Mouse (Mus musculus) liver, embryonic 14.5 days (tissue): ENCODE results near the gene Phactr4. TPM values are rescaled to one million over a fixed set of nuclear protein-coding genes. Genes with fewer than 3 reads are reported as not detected.

ENCODE experiments used
- ATAC-seq: fragments of 200-750 bp; cut with Nextera tagmentation; 2 replicates; pipeline ENCODE4 v1.8.0; 2017; ENCODE audit warnings: moderate number of reproducible peaks, mild to moderate bottlenecking, moderate library complexity; ENCODE audit not compliant: insufficient read depth
- DNase-seq, 3 experiments: peaks; one replicate each; pipeline ENCODE4 v3.0.0-alpha.2; 2012 to 2013; ENCODE audit warnings: low read depth in 3 of 3, low spot score in 3 of 3
- H3K27ac ChIP-seq: fragments of 300-500 bp; sonication (generic); 2 replicates; pipeline ENCODE4 v1.5.1; 2014; ENCODE audit warnings: moderate library complexity, mild to moderate bottlenecking, control low read depth, inconsistent platforms
- H3K27me3 ChIP-seq: fragments of 300-500 bp; sonication (generic); 2 replicates; pipeline ENCODE4 v1.6.1; 2014; ENCODE audit warnings: mild to moderate bottlenecking, low read length, moderate library complexity; ENCODE audit not compliant: control insufficient read depth, insufficient read depth
- H3K36me3 ChIP-seq: fragments of 300-500 bp; sonication (generic); replicated peaks from 2 replicates; pipeline ENCODE4 v1.6.1; 2014; ENCODE audit warnings: low read depth; ENCODE audit not compliant: control insufficient read depth, insufficient read depth
- H3K4me1 ChIP-seq, 2 experiments: fragments of 200-500 bp in 1 of 2; fragments of 300-500 bp in 1 of 2; sonication (generic) in 1 of 2; replicated peaks; 2 replicates each; pipeline ENCODE4 v1.6.1; 2012 to 2014; ENCODE audit warnings: antibody characterized with exemption in 1 of 2, inconsistent platforms in 1 of 2, low read length in 1 of 2; ENCODE audit not compliant: control insufficient read depth in 2 of 2, insufficient read depth in 2 of 2
- H3K4me2 ChIP-seq: fragments of 300-500 bp; sonication (generic); 2 replicates; pipeline ENCODE4 v1.6.1; 2014; ENCODE audit warnings: low read depth, mild to moderate bottlenecking, control low read depth, moderate library complexity
- H3K4me3 ChIP-seq, 2 experiments: fragments of 200-500 bp in 1 of 2; fragments of 300-500 bp in 1 of 2; sonication (generic) in 1 of 2; 2 replicates each; pipeline ENCODE4 v1.5.1; 2012 to 2014; ENCODE audit warnings: low read depth in 2 of 2, low read length in 2 of 2, mild to moderate bottlenecking in 2 of 2, control low read depth in 1 of 2, inconsistent platforms in 1 of 2, moderate library complexity in 1 of 2; ENCODE audit not compliant: insufficient read depth in 1 of 2
- H3K9ac ChIP-seq: fragments of 300-500 bp; sonication (generic); replicated peaks from 2 replicates; pipeline ENCODE4 v1.6.1; 2014; ENCODE audit warnings: mild to moderate bottlenecking, control low read depth, moderate library complexity
- H3K9me3 ChIP-seq: fragments of 300-500 bp; sonication (generic); 2 replicates; pipeline ENCODE4 v1.6.1; 2016; ENCODE audit warnings: low read length, mixed read lengths; ENCODE audit not compliant: control insufficient read depth
- CTCF ChIP-seq: IDR thresholded peaks from 2 replicates; pipeline ENCODE4 v1.5.1; 2016; ENCODE audit warnings: antibody characterized with exemption, low read depth, control low read depth
- EP300 ChIP-seq: IDR thresholded peaks from 2 replicates; pipeline ENCODE4 v1.6.1; 2016; ENCODE audit warnings: antibody characterized with exemption, low read depth
- WGBS: fragments of 180-500 bp; shearing (Covaris S2); extraction: QIAGEN DNeasy Blood & Tissue Kit; methylation state at CpG from one replicate; pipeline ENCODE4 v1.1.7; 2014; ENCODE audit not compliant: insufficient replicate concordance; 5-methylcytosine and 5-hydroxymethylcytosine counted together
- polyA plus RNA-seq, 2 experiments: library from polyadenylated mRNA; depleted of rRNA in 1 of 2; stranded (reverse) in 1 of 2; unstranded in 1 of 2; fragments of >200 nt; fragmentation: Nextera tagmentation in 1 of 2; extraction: Ambion mirVana in 1 of 2; gene quantifications; 2 replicates each; pipeline versions ENCODE4 v1.2.1 to v1.2.3; 2012 to 2014

Phactr4 gene
- polyA plus RNA-seq, 2 experiments, result 7.4 to 10.9 TPM

DNA sequence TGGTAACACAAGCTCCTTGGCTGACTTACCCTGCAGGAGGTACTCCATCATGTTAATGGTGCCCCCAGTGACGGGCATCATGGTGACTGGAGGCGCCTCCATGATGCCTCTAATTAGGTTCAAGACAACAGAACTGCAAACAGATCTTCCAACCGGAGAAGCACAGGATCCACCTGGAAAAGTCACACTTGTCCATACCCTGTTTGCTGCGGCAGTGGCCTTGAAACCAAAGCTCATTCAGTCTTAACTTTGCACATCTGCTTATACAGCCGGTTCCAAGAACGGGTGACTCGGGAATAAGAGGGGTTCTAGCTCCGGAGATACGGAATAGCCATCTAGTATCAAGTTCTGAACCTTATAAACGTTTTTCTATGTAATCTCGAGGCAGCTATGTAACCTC is 40.5 kb upstream of the Phactr4 start:
- H3K4me2 ChIP-seq, result peak overlapping the region; percentile 78
- TF ChIP-seq EP300 (no peak), CTCF (no peak)
- H3K36me3 ChIP-seq, result peaks cover 35% of the 10 kb centered on the region
- peak overlapping the region; percentile 85 for H3K9ac ChIP-seq
- DNase-seq (no peak), ATAC-seq (no peak)
- no peaks in the 10 kb centered on the region for H3K27me3 ChIP-seq
- peaks cover 6 to 7% of the 10 kb centered on the region in 2 experiments for H3K4me1 ChIP-seq
- no peaks in the 10 kb centered on the region for H3K9me3 ChIP-seq
- WGBS, result 10% methylated on average over 11 of the region's 11 CpGs
- H3K27ac ChIP-seq, result peak overlapping the region; percentile 57; the same call in 1 of the 2 replicates
- H3K4me3 ChIP-seq, result peak overlapping the region; percentile 75 to 87

DNA sequence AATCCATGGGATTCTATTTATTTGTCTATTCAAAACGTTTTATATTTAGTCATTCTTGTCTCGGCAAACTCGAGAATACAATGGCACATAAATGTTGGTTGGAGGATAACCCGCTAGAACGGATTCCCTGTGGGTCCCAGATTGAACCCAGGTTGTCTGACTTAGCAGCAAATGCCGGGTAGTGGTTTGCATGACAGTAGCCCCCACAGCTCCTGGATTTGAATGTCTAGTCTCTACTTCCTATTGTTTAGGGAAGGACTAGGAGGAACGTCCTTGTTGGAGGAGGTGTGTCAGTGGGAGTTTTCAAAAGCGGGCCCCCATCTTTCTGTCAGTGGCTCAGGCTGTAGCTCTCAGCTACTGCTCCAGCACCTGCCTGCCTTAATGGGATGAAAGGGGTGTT is 37.9 kb upstream of the Phactr4 start:
- TF ChIP-seq CTCF (no peak), EP300 (no peak)
- Histone ChIP-seq H3K9ac (no peak overlapping the region), H3K27me3 (no peaks in the 10 kb centered on the region), H3K4me3 (no peak overlapping the region), H3K4me1 (peaks cover 6 to 7% of the 10 kb centered on the region in 2 experiments), H3K9me3 (no peaks in the 10 kb centered on the region), H3K4me2 (no peak overlapping the region), H3K36me3 (peaks cover 45% of the 10 kb centered on the region), H3K27ac (no peak overlapping the region)
- ATAC-seq (no peak), DNase-seq (no peak)
- 80% methylated on average over 8 of the region's 8 CpGs for WGBS

DNA sequence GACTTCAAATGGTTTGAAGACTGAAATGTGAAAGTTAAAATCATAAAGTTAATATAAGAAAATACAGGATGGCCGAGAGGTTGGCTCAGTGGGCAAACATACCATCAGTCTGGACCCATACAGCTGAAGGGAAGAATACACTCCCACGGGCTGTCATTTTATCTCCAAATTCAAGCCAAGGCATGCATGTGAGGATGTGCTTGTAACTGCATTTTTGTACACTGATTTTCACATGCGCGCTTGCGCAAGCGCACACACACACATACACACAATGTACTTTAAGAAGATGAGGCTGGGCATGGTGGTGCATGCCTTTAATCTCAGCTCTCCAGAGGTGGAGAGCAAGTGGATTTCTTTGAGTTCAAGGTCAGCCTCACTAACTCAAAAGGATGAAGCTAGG is 33.3 kb upstream of the Phactr4 start:
- ATAC-seq (no peak), DNase-seq (no peak)
- H3K4me2 ChIP-seq, result no peak overlapping the region
- TF ChIP-seq EP300 (no peak), CTCF (no peak)
- no peaks in the 10 kb centered on the region for H3K27me3 ChIP-seq
- no peaks in the 10 kb centered on the region for H3K4me1 ChIP-seq
- peaks cover 36% of the 10 kb centered on the region for H3K36me3 ChIP-seq
- no peaks in the 10 kb centered on the region for H3K9me3 ChIP-seq
- no peak overlapping the region for H3K27ac ChIP-seq
- no peak overlapping the region for H3K4me3 ChIP-seq
- 84% methylated on average over 6 of the region's 6 CpGs for WGBS
- no peak overlapping the region; the same call in 1 of the 2 replicates for H3K9ac ChIP-seq

DNA sequence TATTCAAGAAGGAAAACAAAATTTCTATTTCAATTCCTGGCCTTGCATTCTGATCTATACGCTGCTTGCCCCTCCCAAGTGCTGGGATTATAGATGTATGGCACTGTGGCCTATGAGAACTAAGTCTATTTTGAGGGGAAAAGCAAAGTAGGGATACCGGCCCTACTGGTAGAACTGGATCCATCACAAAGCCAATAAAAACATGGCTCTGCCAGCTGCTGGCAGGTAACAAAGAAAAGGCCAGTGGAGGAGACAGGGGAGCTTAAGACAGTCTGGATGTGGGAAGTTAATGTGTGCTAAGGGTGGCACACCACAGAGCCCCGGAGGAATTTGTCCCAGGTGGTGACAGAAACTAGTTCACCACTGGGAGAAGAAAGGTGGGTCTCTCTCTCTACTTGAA is 32.9 kb upstream of the Phactr4 start:
- H3K36me3 ChIP-seq, result peaks cover 32% of the 10 kb centered on the region
- no peak for TF ChIP-seq CTCF
- TF ChIP-seq EP300, result no peak
- DNase-seq, result no peak
- no peak overlapping the region for H3K4me2 ChIP-seq
- no peaks in the 10 kb centered on the region for H3K4me1 ChIP-seq
- H3K4me3 ChIP-seq, result no peak overlapping the region
- WGBS, result 83% methylated on average over 3 of the region's 3 CpGs
- H3K27ac ChIP-seq, result no peak overlapping the region
- no peaks in the 10 kb centered on the region for H3K9me3 ChIP-seq
- H3K27me3 ChIP-seq, result no peaks in the 10 kb centered on the region
- H3K9ac ChIP-seq, result no peak overlapping the region
- no peak for ATAC-seq

DNA sequence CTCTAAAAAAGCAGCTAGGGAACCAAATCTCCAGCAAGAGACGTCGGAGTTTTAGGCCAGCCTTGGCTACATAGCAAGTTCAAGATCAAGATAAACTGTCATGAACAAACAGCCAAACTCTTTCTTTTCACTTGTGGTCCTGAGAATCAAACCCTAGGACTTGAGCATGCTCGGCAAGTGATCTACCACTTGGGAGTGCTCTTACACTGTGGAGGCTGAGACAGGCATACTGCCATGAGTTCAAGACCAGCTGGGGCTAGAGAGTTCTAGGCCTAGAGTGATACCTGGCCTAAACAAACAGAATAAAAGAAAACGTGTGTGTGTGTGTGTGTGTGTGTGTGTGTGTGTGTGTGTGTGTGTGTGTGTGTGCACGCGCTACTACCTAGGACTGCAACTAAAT is 31.9 kb upstream of the Phactr4 start:
- no peak for DNase-seq
- H3K4me1 ChIP-seq, result peaks cover 4 to 5% of the 10 kb centered on the region in 2 experiments; a peak in 3 of 4 replicates

More for the DNA sequence above, 31.9 kb upstream of the Phactr4 start:
- no peak overlapping the region for H3K27ac ChIP-seq
- TF ChIP-seq CTCF (peak; percentile 20; the same call in 1 of the 2 replicates), EP300 (no peak)
- no peak for ATAC-seq
- WGBS, result 74% methylated on average over 6 of the region's 6 CpGs
- H3K9ac ChIP-seq, result no peak overlapping the region
- no peak overlapping the region for H3K4me2 ChIP-seq
- no peaks in the 10 kb centered on the region for H3K9me3 ChIP-seq
- H3K27me3 ChIP-seq, result no peaks in the 10 kb centered on the region
- peaks cover 22% of the 10 kb centered on the region for H3K36me3 ChIP-seq
- no peak overlapping the region for H3K4me3 ChIP-seq
